Mouse (Mus musculus) spleen, adult 12 weeks (tissue): ENCODE results near the gene Alk.

Source experiments
- DNase-seq: peaks from one replicate; pipeline ENCODE4 v3.0.0; 2022; ENCODE audit warnings: low spot score

Gene Alk

GRCm38 (mm10) chr17:72132140-72132911 lies 472.1 kb downstream of the Alk start:
- no peak for DNase-seq

DNA sequence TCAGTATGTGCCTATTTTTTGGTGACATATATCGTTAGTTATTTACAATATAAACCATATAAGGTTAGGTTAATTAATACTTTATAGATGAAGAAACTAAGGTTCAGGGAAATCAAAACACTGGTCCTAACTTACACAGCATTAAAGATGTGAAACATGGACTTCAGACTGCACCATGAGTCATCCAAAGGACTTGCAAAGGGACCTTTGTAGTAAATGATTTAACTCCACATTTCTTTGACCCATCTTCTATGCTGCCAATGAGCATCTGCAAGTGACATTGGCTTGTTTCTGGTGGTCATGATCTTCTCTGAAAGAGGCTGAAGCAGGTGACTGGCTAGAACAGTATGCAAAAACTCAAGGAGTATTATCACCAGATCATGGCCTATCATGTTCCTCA lies 482.8 kb downstream of the Alk start:
- no peak for DNase-seq

- DNase-seq, result no peak
Measured at GRCm38 (mm10) chr17:72120278-72120677, 484.1 kb downstream of the Alk start.

DNA sequence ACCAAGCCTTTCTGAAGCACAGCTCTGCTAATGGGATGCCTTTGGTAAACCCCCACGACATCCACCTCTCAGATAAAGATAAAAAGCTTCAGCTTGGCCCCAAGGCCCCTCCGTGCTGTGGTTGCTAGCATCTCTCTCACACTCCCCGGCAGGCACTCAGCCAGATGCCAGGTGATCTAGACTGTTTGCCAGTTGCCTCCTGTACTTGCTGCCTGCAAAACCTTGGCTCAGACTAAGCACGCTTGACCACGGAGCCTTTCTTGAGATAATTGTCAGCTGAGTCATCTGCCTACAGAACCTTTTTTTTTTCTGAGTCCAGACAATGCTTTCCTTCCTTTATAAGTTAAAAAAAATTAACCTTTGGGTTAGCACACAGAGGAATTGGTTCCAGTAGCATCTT lies 486.1 kb downstream of the Alk start:
- no peak for DNase-seq

- DNase-seq, result no peak
Measured at GRCm38 (mm10) chr17:72115271-72115944, 489.0 kb downstream of the Alk start.

GRCm38 (mm10) chr17:72112004-72112403 lies 492.4 kb downstream of the Alk start:
- no peak for DNase-seq

GRCm38 (mm10) chr17:72111528-72111927 lies 492.9 kb downstream of the Alk start:
- DNase-seq, result no peak

- no peak for DNase-seq
Measured at GRCm38 (mm10) chr17:72087261-72087703, 517.1 kb downstream of the Alk start.

GRCm38 (mm10) chr17:72081396-72081795 lies 523.0 kb downstream of the Alk start:
- DNase-seq, result no peak

DNA sequence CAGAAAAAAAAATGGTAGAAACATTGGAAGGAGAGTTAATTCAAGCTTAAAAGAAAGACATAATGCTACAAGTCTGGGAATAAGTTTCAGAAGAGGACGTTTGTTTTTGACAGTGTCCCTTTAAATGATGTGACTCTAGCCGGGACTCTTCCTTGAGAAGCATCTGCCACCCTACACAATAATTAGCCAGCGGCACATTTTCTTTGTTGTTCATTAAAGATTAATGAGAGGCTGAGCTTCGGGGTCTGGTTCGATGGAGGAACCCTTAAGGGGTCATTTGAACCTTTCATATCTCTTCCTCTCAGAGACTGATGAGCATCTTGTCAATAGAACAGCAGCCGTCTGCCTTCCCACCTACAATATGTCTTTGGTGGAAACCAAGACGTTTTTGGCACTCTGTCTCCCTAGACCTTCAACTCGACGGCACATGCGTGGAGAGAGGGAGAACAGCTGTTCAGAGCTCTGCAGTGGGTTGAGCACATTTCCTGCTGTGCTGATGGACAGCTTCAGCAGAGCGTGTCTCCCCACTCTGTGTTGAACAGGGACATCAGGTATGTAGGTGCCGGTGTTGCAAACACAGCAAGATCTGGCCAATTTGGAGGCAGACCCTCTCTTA lies 528.0 kb downstream of the Alk start:
- DNase-seq, result no peak

GRCm38 (mm10) chr17:72071871-72072270 lies 532.6 kb downstream of the Alk start:
- DNase-seq, result no peak

- DNase-seq, result no peak
Measured at GRCm38 (mm10) chr17:72068176-72068575, 536.3 kb downstream of the Alk start.

GRCm38 (mm10) chr17:72062978-72063377 lies 541.4 kb downstream of the Alk start:
- DNase-seq, result no peak

GRCm38 (mm10) chr17:72059312-72059711 lies 545.1 kb downstream of the Alk start:
- no peak for DNase-seq

DNA sequence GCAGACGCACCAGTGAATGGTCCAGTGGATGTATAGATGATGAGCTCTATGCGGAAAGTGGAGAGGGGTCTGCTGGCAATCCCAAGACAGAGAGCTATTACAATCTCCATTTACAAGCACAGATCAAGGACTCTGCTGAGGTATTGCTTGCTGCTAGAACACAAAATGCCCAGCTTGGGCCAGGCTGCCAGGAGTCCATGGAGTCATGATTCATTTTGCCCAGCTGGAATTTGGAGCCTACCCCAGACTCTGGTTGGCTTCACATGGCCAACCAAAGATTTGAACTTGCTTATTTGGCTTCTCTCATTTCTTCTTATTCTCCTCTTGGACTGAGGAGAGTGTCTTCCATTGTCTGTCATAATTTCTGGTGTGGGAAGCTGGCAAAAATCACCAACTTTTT lies 558.8 kb downstream of the Alk start:
- DNase-seq, result no peak

GRCm38 (mm10) chr17:72043667-72044390 lies 560.6 kb downstream of the Alk start:
- no peak for DNase-seq

DNA sequence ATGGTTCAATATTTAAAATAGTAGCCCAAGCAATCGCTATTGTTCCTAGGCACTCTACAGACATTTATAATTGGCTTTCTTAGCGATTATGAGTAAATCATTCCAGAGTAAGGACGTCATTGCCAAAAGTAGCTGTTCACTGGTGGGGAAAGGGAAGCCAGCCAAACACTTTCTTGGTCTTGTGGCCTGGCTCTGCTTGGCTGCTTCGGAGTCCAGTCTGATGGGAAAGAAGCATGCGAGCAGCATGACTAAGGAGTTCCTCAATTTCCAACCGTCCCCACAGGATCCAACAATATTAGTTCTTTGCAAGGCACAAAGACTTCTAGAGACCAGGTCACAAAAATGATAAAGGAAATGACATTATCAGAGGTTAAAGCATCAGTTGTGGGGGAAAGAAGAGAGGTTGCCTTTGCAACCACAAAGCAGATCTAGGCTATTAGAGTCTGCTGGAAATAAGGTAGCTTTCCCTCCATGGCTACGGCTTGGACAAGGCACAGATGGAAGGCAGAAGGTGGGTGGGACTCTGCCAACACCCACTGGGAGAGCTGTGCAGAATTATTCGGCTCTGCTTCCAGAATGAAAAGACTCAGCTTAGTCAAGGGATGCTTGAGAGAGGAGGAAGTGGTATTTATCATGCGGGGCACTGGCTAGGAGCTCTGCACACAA lies 561.3 kb downstream of the Alk start:
- no peak for DNase-seq

- no peak for DNase-seq
Measured at GRCm38 (mm10) chr17:72039176-72039948, 565.1 kb downstream of the Alk start.

- DNase-seq, result no peak
Measured at GRCm38 (mm10) chr17:72038371-72038770, 566.1 kb downstream of the Alk start.

GRCm38 (mm10) chr17:72030672-72031071 lies 573.8 kb downstream of the Alk start:
- DNase-seq, result no peak

DNA sequence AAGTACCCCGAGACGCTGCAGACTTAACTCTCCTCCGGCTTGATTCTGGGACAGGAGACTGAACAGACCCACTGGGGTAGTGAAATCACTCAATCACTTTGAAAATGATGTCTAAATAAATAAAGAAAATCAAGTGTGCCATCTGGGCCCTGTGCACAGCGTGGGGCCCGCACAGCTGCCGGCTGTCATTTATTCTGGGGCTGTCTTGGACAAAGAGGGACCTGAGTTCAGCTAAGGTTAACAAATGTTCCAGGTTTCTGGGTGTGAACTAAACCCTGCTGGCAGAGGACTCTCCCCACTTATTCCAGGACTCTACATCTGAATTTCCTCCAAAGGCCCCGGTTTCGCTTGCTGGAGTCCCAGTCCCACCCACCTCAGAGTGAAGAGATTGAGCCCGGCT lies 581.1 kb downstream of the Alk start:
- DNase-seq, result no peak
